Mouse (Mus musculus): Measurements from ENCODE around the gene Cdh13. TPM values are rescaled to one million over a fixed set of nuclear protein-coding genes. Genes with fewer than 3 reads are reported as not detected.

Gene Cdh13
- polyA plus RNA-seq, 1 experiment = not detected

GRCm38 (mm10) chr8:118270751-118271402 lies 12.7 kb upstream of the Cdh13 start:
- no peak for TF ChIP-seq POLR2A (IDR thresholded peaks at IDR 0.05; ENCODE audit: borderline replicate concordance, control insufficient read depth, low read depth, low read length)
- no peak for TF ChIP-seq CTCF (IDR thresholded peaks at IDR 0.05; ENCODE audit: control insufficient read depth, insufficient read depth, low read length)
- no peaks in the 10 kb centered on the region for H3K4me1 ChIP-seq (ENCODE audit: control insufficient read depth, insufficient read depth, low read length)
- no peak overlapping the region for H3K27ac ChIP-seq (ENCODE audit: control insufficient read depth, insufficient read depth, low read depth, low read length, poor library complexity)
- no peak overlapping the region for H3K4me3 ChIP-seq (replicated peaks; ENCODE audit: control insufficient read depth, low read depth, low read length)
- WGBS = 60% methylated on average over 7 of the region's 7 CpGs

- Histone ChIP-seq H3K4me1 (ENCODE audit: control insufficient read depth, insufficient read depth, low read length) (no peaks in the 10 kb centered on the region), H3K4me3 (replicated peaks; ENCODE audit: control insufficient read depth, low read depth, low read length) (no peak overlapping the region), H3K27ac (ENCODE audit: control insufficient read depth, insufficient read depth, low read depth, low read length, poor library complexity) (no peak overlapping the region)
- TF ChIP-seq CTCF (IDR thresholded peaks at IDR 0.05; ENCODE audit: control insufficient read depth, insufficient read depth, low read length) (no peak), POLR2A (IDR thresholded peaks at IDR 0.05; ENCODE audit: borderline replicate concordance, control insufficient read depth, low read depth, low read length) (no peak)
- 55% methylated on average over 1 of the region's 1 CpGs for WGBS
Measured at GRCm38 (mm10) chr8:118272493-118272892, 11.0 kb upstream of the Cdh13 start.

- no peak overlapping the region for H3K4me3 ChIP-seq (replicated peaks; ENCODE audit: control insufficient read depth, low read depth, low read length)
- no peak overlapping the region for H3K27ac ChIP-seq (ENCODE audit: control insufficient read depth, insufficient read depth, low read depth, low read length, poor library complexity)
- 79% methylated on average over 9 of the region's 9 CpGs for WGBS
- TF ChIP-seq POLR2A (IDR thresholded peaks at IDR 0.05; ENCODE audit: borderline replicate concordance, control insufficient read depth, low read depth, low read length) = no peak
- no peak for TF ChIP-seq CTCF (IDR thresholded peaks at IDR 0.05; ENCODE audit: control insufficient read depth, insufficient read depth, low read length)
- no peaks in the 10 kb centered on the region for H3K4me1 ChIP-seq (ENCODE audit: control insufficient read depth, insufficient read depth, low read length)
Measured at GRCm38 (mm10) chr8:118274243-118274642, 9.3 kb upstream of the Cdh13 start.

- H3K4me3 ChIP-seq (replicated peaks; ENCODE audit: control insufficient read depth, low read depth, low read length) = no peak overlapping the region
- WGBS = 16% methylated on average over 4 of the region's 4 CpGs
- TF ChIP-seq POLR2A (IDR thresholded peaks at IDR 0.05; ENCODE audit: borderline replicate concordance, control insufficient read depth, low read depth, low read length) (no peak), CTCF (IDR thresholded peaks at IDR 0.05; ENCODE audit: control insufficient read depth, insufficient read depth, low read length) (peak; percentile 45; the same call in 1 of the 2 replicates)
Measured at GRCm38 (mm10) chr8:118274688-118275087, 8.8 kb upstream of the Cdh13 start.

GRCm38 (mm10) chr8:118284112-118285029 lies 838 bp downstream of the Cdh13 start:
- H3K4me3 ChIP-seq (replicated peaks; ENCODE audit: control insufficient read depth, low read depth, low read length) = no peak overlapping the region
- no peak overlapping the region for H3K27ac ChIP-seq (ENCODE audit: control insufficient read depth, insufficient read depth, low read depth, low read length, poor library complexity)
- 5% methylated on average over 45 of the region's 46 CpGs for WGBS
- no peaks in the 10 kb centered on the region for H3K4me1 ChIP-seq (ENCODE audit: control insufficient read depth, insufficient read depth, low read length)
- no peak for TF ChIP-seq POLR2A (IDR thresholded peaks at IDR 0.05; ENCODE audit: borderline replicate concordance, control insufficient read depth, low read depth, low read length)
- no peak for TF ChIP-seq CTCF (IDR thresholded peaks at IDR 0.05; ENCODE audit: control insufficient read depth, insufficient read depth, low read length)

More at GRCm38 (mm10) chr8:118274688-118275087, 8.8 kb upstream of the Cdh13 start:
- Histone ChIP-seq H3K4me1 (ENCODE audit: control insufficient read depth, insufficient read depth, low read length) (no peaks in the 10 kb centered on the region), H3K27ac (ENCODE audit: control insufficient read depth, insufficient read depth, low read depth, low read length, poor library complexity) (no peak overlapping the region)

- Histone ChIP-seq H3K4me1 (ENCODE audit: control insufficient read depth, insufficient read depth, low read length) (no peaks in the 10 kb centered on the region), H3K4me3 (replicated peaks; ENCODE audit: control insufficient read depth, low read depth, low read length) (no peak overlapping the region), H3K27ac (ENCODE audit: control insufficient read depth, insufficient read depth, low read depth, low read length, poor library complexity) (no peak overlapping the region)
- 22% methylated on average over 10 of the region's 10 CpGs for whole genome bisulfite sequencing
- no peak for TF ChIP-seq CTCF (IDR thresholded peaks at IDR 0.05; ENCODE audit: control insufficient read depth, insufficient read depth, low read length)
- TF ChIP-seq POLR2A (IDR thresholded peaks at IDR 0.05; ENCODE audit: borderline replicate concordance, control insufficient read depth, low read depth, low read length) = no peak
Measured at GRCm38 (mm10) chr8:118285596-118286281, 2.2 kb downstream of the Cdh13 start.

- no peak overlapping the region for H3K4me3 ChIP-seq (replicated peaks; ENCODE audit: control insufficient read depth, low read depth, low read length)
- no peaks in the 10 kb centered on the region for H3K4me1 ChIP-seq (ENCODE audit: control insufficient read depth, insufficient read depth, low read length)
- H3K27ac ChIP-seq (ENCODE audit: control insufficient read depth, insufficient read depth, low read depth, low read length, poor library complexity) = no peak overlapping the region
- TF ChIP-seq CTCF (IDR thresholded peaks at IDR 0.05; ENCODE audit: control insufficient read depth, insufficient read depth, low read length) = no peak
- no peak for TF ChIP-seq POLR2A (IDR thresholded peaks at IDR 0.05; ENCODE audit: borderline replicate concordance, control insufficient read depth, low read depth, low read length)
- WGBS = 18% methylated on average over 10 of the region's 10 CpGs
Measured at GRCm38 (mm10) chr8:118286282-118287180, 3.0 kb downstream of the Cdh13 start.

Measured in bone marrow, adult 2 months (tissue).